Mouse (Mus musculus): ENCODE data around the gene Pdilt. TPM values are rescaled to one million over a fixed set of nuclear protein-coding genes. Genes with fewer than 3 reads are reported as not detected.

Gene Pdilt
- polyA plus RNA-seq, 3 experiments from 2014 or later = not detected

DNA sequence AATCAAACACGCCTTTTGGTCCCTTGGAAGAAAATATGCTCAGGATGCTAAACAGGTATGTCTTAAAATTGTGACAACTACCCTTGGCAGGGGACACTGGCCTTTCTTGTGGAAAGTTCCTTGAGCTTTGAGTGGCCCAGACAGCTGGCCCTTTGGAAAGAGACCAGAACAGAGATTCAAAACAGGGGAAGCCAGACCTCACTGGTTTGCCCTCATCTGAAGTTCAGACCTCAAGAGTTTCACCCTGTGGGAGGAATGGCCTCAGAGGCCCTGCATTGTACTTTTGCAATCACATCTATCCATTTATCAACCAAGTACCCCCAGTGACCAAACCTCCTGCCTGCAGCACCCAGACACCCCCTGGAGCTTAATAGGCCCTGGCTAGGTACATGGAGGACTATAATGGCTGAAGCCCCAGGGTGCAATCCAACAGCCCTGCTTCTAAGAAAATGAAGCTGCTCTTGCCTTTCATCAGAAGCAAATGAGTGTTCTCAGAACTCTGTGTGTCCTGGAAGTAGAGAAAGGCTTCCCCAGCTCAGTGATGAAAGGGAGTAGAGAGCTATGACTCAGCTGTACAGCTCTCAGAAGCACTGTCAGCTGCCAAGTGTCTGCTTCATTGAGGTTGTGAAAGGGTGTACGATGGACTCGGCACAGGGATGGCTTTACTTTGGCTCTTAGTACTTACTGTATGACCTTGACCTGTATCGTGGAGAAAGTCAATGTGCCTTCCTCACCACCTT lies 33.1 kb downstream of the Pdilt start:
- no peak for ATAC-seq

DNA sequence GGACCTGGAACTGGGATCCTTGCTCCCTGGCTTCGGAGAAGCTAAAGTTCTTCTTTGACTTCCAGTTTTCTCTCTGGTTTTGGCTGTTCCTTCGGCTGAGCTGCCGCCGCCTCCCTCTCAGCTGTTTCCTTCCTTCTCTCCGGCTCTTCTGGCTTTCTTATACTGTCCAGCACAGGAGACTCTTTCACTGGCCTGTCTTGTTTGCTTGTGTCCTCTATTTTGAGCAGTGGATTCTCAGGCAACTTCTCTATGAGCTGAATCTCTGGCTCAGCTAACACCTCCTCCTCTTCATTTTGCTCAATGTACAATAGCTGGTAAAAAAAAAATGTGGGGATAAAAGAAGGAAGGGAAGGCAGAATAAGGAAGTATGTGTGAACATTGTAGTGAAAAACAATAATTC lies 36.6 kb downstream of the Pdilt start:
- ATAC-seq = no peak

DNA sequence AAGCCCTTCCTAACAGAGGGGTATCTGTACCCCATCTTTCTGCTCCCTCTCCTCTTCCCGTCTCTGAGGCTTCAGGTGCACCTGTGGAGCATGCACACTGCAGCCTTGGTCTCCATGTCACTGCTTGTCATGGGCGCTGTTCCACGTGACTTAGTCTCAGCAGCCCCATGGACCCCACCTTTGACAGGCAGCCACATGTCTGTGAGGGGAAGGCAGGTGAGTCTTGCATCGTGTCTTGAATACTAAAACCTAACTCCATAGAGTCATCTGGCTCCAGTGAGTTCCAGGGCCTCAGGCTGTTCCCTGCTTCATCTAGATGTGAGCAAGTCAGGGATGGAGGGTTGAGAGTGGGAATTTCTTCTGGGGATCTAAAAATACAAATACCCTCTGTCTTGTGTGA lies 39.1 kb downstream of the Pdilt start:
- ATAC-seq = no peak

DNA sequence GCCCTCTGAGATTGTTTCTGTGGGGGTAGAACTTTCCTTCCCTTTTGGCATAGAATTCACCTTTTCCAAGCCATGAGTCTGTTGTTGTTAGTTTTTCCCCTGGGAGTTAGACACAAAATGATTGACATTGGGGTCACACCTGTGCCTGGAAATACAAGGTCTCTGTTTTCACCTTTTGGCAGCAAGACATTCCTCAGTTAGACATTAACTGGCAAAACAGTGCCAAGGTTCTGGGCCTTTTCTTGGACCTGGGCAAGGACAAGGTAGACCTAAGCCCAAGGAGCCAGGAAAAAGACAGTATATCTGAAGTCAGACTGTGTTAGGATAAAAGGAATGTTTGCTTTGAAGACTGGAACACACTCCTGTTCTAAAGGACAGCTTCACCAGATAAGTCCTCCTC lies 44.0 kb downstream of the Pdilt start, which contains the start of gene Umod:
Gene Umod, minus strand, starts transcription at position 27 of the 400 bp plus-strand sequence.
- no peak for ATAC-seq

DNA sequence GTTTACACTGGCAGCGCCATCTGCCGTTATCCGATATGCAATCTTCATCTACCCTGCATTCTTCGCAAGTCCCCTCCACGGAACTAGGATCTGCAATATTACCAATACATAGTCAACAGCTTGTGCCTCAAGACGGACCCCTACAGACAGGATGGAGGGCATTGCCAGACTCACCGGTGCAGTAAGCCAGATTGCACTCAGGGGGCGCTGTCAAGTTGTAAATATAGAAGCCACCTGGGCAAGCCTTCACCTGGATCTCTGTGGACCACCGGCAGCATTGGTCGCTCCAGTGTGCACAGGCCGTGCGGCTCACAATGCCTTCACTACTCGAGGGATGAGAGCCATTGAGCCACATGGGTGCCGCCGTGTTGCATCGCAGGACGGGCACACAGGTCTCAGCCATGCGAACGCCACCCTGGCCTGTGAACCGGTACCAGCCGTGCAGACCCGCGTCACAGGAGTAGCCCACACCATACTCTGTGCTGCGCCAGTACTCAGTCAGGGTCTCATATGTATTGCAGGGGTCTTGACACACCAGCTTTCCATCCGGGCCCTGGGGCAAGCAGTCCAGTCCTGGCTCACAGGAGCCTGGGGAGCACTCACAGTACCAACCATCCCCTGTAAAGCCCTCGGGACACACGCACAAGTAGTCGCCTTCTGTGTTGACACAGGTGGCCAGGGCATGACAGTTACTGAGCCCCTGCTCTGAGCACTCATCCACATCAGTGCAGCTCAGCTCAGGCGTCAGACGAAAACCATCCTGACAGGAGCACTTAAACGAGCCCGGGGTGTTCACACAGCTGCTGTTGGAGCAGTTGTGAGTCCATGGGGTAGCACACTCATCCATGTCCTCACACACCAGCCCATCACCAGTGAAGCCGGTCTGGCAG lies 46.5 kb downstream of the Pdilt start:
- no peak for ATAC-seq

DNA sequence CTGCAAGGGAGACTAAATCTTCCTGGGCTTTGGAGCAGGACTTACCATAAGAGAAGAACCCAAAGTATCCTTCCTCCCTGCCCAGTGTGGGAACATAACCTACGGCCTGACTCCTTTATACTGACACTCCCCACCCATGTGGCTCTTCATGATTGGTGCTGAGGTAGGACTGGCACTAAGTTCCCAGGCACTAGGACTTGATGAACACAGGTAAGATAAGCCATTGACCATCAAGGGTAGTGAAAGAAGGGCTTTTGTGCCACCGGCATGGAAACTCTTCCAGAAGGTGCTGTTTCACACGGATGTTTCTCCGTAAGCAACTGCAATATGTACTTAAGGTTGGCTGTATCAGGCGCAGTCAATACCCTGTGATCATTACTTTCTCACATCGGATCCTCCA lies 64.1 kb downstream of the Pdilt start, which contains the start of gene Gp2:
Gene Gp2, minus strand, starts transcription at position 101 of the 400 bp plus-strand sequence.
- no peak for ATAC-seq

DNA sequence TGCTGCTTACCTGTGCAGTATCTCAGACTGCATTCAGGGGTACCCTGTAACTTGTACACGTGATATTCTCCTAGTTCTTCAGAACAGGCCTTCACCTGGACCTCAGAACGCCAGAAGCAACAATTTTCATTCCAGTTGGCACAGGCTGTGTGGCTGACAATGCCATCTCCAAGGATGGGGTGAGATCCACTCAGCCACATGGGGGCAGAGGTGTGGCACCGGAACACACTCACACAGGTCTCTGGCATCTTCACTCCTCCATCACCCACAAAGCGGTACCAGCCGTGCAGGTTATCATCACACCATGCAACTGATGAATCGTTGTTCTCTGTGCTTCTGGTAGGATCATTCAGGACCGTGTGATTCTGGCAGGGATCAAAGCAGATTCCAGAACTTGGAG lies 69.1 kb downstream of the Pdilt start:
- no peak for ATAC-seq

DNA sequence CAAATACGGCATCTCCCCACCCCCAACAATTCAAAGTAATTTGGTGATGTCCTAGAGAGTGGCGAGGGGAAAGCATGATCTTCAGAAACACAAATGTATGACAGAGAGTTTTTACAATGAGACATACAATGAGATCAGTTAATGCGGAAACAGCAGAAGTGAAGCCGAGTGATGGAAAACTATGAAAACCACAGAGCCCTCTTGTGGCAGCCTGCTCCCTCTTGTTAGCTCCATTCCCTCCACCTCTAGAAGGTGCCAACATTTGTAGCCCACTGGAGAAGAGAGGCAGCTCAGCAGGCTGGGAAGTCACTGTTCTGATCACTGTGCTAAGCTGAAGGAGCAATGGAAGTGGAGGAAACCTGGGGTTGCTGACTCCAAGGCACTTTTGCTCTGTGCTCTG lies 79.4 kb downstream of the Pdilt start:
- ATAC-seq = no peak

DNA sequence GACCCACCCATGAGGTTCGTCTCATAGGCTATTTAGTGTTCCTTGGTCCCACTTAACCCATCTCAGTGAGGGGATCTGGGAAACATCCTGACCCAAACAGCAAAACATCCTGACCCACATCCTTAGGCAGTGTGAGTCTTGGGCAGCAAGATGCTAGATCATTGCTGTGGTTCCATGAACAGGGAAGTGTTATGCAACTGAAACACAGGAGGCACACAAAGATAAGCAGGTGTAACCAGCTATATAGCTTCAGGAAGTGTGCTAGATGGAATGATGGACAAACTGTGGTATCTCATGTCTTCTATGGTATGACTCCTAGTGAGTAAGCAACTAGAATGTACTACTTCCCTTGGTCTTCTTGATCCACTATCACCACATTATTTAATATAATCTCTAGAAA lies 81.4 kb downstream of the Pdilt start:
- no peak for ATAC-seq

Other genes with a start within 250 kb of the Pdilt start
- gene Gp2, start 64.2 kb downstream of the Pdilt start, polyA plus RNA-seq (2017; shearing (Covaris generic)) = under 1 TPM in 1 of 3 experiments, not detected in 2; 0.25 TPM
- not detected for gene Umod, start 44.2 kb downstream of the Pdilt start, polyA plus RNA-seq (2017; shearing (Covaris generic))
- not detected for gene Acsm5, start 4.0 kb downstream of the Pdilt start, polyA plus RNA-seq (2017; shearing (Covaris generic))
- gene Acsm2, start 30.9 kb upstream of the Pdilt start, polyA plus RNA-seq (2017; shearing (Covaris generic)) = not detected
- gene Acsm1, start 83.5 kb upstream of the Pdilt start, polyA plus RNA-seq (2017; shearing (Covaris generic)) = not detected
- not detected for gene Acsm4, start 166.5 kb upstream of the Pdilt start, polyA plus RNA-seq (2017; shearing (Covaris generic))
- gene Thumpd1, start 197.3 kb upstream of the Pdilt start, polyA plus RNA-seq (2017; shearing (Covaris generic)) = 10 to 100 TPM; 38.8 to 56.0 (median 54.1) TPM
- not detected for gene Acsm3, start 237.4 kb upstream of the Pdilt start, polyA plus RNA-seq (2017; shearing (Covaris generic))